Mouse (Mus musculus): ENCODE data around the gene Chil1.

- TF ChIP-seq CTCF (conservative IDR thresholded peaks at IDR 0.05; ENCODE audit: insufficient read depth, insufficient read length, low read depth, low read length) (no peak), POLR2A (IDR thresholded peaks at IDR 0.05; ENCODE audit: low read depth, low read length) (no peak)
These were observed 23.5 kb downstream of the Chil1 start for GRCm38 (mm10) chr1:134205296-134206018.
